Mouse (Mus musculus): ENCODE results near the gene Aasdhppt.
A peak's percentile ranks its signal among the peaks of the same experiment; 100 is the strongest.

Aasdhppt gene

DNA sequence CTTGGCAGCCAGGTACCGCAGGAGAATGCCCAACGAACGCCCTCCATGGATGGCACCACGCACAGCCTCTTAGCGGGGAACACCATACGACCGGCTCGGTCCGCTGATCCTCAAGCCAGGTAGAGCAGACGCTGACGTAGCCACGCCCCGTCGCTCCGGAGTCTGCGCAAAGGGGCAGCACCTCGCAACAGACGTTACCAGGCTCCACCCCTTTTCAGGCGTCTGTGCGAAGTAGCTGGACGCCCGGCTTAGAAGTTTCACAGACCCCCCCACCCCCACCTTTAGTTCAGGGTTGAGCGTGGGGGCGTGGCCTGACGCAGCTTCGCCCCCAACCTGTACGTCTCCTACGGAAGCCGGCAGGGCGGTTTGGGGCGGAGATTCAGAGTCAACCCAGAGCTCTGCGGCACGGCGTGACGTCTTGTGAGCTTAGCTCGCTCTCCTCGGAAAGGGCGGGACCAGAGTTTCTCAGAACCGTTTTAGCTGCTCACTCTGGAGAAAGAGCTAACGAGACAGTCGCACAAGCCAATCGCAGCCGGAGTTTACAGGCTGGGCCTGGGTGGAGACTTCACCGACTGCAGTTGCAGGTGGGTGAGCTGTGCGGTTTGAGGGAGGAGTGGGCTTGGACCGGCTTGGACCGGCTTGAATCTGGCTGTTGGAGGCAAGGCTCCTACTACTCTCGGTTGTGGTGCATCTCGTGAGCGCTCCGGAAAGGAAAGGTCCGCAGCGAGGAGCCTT, at the start of gene Aasdhppt, which contains the start of gene Kbtbd3:
Gene Aasdhppt (minus strand): TSS at position 121 of the 735 bp plus-strand sequence.
Gene Kbtbd3 (plus strand): TSS at position 483 of the 735 bp plus-strand sequence.
- peak; percentile 99 for DNase-seq

DNA sequence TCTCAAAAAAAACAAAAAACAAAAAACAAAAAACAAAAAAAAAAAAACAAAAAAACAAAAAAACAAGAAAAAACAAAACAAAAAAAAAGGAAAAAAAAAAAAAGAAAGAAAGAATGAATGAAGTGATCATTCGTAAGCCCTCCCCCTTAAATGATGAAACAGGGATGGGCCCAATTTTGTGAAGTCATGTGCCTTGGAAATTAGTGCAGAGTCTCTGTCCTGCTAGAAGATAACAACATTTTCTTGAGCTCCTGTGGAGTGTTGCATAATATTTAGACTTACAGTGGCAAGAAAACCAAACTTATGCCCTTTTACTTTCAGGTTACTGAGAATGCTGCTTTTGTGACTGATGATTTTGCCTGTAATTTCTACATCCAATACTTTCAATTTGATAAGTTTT, 43.9 kb upstream of the Aasdhppt start:
- DNase-seq, result no peak

DNA sequence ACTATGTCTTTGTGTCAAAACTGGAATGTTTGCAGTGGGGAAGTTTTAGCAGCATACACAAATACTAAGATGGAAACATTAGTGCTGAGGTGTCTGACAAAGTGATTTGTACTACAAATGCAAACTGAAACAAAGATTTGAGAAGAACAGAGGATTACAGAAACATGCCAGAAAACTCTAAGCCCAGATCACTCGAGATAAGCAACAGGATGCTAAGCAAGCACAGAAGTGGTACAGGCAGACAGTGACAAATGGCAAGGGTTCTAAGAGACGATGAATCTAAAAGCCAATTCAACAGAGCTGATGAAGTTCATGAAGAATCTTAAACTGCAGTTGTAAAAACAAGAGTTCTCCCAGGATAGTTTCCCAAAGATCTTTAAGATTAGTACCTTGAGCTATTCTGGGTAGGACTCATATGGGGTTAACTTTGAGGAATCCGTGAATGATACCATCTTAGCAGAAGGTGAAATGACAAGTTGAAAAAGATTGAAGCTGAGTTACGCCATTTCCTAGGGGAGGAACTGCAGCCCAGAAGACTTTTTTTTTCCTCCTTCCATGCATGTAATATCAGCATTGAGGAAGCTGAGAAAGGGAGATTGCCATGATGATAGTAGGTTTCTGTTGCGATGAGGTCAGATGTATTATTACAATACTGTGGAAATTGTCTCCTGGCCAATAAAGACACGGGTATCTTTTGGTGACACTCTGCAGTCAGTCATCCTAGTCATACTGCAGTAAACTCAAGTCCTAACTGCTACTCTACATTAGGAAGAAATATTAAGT, 9.9 kb upstream of the Aasdhppt start:
- no peak for DNase-seq

DNA sequence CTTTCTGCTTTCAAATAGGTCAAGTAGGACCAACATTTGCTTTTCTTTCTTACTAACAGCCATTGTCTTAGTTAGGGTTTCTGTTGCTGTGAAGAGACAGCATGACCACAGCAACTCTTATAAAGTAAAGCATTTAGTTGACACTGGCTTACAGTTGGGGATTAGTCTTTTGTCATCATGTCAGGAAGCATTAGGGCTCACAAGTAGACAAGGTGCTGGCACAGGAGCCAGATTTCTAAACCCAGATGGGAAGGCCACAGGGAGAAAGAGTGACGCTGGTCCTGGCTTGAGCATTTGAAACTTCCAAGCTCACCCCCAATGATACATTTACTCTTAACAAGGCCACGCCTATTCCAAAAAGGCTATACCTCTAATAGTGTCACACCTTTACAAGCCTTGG, 6.5 kb upstream of the Aasdhppt start:
- no peak for DNase-seq

DNA sequence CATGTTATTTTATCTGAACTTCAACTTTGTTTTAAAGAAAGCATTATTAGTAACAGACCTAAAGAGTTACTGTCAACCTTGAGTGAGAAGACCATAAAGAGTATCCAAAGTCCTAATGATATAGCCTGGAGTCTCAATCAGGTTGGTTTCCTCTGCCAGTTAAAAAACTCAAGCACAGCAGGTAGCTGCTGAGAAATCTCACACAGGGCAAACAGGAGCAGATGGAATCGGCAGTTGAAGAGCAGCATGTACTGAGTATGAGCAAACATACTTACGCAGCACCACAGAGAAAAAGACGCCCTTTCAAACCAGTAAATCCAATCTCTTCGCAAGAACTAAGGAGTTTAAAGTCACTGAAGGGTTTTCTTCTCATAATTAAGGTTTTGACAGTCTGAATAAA, 4.7 kb upstream of the Aasdhppt start:
- DNase-seq, result no peak

DNA sequence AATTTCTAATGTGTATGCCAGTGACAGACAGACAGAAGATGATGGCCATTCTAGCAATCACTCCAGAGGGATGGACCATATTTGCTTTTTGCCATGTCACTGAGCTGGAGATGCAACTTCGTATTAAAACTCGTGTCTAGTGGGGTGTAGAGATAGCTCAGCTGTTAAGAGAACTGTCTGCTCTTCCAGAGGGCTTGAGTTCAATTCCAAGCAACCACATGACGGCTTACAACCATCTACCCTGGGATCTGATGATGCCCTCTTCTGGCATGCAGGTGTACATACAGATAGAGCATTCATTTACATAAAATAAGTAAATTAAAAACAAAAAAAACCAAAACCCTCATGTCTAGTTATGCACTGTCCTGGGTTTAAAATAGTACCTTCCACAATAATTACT, 1.9 kb upstream of the Aasdhppt start:
- no peak for DNase-seq

DNA sequence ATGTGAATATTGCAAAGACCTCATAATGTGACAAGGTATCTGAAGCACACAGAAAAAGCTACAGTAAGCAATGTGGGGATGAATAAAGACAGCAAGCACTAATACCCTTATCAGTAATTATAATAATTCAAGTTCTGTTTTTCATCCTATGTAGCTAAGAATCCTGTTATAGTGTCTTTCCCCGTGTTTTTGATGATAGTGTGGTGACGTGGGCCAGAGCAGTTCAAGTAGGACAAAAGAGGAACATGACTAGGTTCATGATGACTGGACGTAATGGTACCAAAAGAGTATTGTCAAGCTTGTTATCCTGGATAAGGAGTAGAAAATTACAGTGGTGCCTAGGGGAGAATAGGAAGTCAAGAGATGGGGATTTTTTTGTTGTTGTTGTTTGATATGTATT, 1.4 kb upstream of the Aasdhppt start:
- no peak for DNase-seq

DNA sequence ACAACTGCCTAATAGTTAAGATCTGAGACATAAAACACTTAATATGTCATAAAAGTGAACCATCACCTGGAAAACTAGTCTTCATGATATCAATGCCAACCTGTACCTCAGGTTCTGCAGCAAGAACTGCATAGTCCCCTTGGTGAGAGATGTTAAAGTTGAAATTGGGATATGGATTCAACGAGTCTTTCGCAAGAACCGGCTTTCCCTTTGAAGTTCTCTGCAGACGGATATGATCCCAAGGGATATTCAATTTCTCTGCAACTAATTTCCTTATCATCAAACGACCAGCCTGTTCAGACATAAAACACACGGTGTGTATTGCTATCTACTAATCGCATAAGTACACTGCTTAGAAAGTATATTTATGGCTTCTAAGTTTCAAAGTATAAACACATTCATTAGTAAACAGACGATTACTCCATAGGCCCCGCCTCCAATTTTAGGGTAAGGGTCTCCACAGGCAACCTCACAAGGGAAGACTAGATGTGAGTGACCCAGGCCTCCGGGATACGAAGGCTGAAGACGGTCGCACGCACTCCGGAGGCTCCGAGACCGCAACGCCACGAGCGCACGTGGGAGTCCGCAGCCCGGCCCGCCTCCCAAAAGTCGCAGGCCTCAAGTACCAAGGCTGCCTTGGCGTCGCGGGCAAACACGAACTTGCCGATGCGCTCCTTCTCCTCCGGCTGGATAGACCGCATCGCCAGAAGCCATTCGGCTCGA, 482 bp downstream of the Aasdhppt start:
- DNase-seq, result no peak

DNA sequence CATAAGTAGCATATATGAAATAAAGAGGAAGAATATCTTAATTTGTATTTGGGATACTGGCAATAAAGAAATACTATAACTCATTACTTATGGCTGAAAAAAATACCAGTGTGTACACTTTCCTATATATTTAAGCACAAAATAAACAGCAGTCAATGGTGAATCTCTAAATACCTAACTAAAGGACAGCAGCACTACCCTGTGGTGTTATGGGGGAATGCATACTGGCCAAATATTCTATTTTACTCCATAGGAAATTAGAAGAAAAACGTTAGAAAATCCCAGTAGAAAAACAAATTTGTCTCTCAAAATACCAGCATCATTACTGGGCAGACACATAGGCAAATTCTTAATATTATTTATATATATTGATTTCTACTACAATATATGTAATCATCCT, 4.4 kb downstream of the Aasdhppt start:
- no peak for DNase-seq

DNA sequence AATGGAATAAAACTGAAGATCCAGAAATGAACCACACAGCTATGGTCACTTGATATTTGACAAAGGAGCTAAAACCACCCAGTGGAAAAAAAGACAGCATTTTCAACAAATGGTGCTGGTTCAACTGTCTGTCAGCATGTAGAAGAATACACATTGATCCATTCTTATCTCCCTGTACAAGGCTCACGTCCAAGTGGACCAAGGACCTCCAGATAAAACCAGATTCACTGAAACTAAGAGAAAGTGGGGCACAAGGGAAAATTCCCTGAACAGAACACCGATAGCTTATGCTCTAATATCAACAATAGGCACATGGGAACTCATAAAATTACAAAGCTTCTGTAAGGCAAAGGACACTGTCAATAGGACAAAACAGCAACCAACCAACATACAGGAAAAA, 8.8 kb downstream of the Aasdhppt start:
- no peak for DNase-seq

DNA sequence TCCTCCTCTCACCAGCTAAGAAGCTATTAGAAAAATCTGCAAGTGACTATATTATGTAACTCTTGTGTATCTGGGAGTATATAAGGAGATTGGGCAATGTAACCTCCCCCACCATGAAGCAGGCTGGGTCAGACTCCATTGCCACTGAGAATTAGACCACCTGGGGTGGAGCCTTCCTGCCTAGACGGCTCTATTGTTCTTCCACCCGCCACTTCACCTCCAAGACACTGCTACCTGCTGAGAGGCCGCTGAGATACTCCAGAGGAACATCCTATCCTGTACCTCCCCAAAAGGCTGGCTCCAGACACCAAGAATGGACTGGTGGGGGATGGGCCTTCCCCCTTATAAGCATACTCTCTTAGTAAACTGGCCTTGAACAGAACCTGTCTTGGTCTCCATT, 25.4 kb downstream of the Aasdhppt start:
- no peak for DNase-seq

DNA sequence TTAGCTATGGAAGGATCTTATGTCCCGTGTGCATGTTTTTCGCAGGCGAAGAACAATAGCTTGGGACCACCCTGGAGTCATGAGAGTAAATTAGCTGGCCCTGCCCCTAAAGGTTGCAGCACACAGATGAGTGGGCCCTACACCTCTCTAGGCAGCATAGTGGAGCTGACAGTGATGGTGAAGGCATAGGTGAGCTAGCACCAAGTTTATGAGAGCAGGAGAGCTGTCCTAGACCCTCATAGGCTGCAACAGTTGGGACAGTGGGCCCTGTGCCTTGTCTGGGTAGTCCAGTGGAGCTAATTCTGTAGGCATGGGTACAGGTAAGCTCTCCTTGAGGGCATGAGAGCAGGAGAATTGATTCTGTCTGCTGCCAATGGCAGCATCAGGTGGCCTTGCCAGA, 42.4 kb downstream of the Aasdhppt start:
- DNase-seq, result no peak

DNA sequence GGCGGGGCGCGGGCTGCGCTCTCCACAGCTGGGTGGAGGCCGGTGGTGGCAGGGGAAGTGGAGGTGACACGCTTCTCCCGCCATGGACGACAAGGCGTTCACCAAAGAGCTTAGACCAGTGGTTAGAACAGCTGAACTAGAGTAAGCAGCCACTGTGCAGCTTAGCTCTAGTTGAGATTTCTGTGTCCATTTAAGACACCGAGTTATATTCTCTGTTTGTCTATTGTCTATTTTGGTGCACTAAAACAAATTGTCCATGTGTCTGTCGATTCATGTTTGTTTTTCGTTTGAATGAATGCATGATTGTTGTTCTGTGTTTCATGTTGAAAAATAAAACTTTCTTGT, 48.6 kb downstream of the Aasdhppt start:
- DNase-seq, result no peak

DNA sequence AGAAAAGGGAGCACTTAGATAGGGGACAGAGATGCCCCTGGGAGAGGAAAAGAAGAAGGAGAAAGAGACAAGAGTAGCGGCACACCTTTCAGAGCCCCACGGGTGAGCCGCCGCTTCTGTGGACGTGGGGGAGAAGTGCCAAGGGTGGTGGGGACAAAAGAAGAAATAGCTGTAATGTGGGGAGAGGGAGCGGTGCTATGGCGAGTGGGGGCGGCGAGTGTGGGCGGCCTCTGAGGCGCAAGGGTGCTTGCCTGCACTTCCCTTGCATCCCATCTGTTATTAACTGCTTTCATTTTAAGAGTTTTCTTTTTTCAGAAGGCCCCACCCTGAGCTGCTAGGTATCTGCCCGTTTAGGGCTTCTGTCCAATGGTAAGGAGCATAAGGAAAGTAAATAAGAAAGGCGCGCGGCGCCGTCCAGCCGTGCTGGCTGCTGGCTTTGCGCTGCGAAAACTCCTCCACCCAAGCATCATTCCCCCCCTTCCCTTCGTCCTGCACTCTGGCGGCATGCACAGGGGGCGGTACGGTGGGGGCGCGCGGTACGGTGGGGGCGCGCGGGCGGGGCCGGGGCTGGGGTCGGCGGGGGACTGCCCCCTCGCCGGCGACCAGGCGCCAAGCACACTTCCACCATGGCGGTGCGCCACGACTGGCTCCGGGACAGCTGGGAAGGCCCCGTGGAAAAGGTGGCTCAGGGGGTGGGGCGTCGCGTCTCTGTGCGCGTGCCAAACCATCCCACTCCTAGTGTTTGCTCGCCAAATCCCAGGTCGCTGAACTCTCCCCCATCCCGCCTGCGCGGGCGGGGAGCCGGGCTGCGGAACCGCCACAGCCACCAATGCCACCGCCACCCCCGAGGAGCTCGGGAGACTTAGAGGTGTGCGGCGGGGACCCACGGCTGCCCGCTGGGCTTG, 49.2 kb downstream of the Aasdhppt start:
- no peak for DNase-seq

DNA sequence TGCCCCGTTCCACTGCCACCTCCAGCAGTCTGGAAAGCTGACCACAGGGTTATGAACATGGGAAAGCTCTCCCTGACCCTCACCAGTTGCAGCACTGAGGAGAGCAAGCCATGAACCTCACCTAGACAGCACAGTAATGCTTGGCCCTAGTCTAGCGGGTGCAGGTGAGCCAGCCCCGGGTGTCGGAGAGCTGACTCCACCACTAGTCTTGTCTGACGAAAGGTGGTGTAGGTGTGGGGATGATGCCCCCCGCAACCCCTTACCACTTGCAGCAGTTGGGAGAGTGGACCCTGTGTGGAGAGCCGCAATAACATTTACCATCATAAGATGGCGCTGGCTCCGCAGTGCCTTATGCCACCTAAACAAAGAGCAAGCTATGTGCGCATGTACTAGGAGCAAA, 50.2 kb downstream of the Aasdhppt start:
- no peak for DNase-seq
